Mouse (Mus musculus) heart, embryonic 11.5 days (tissue): ENCODE measurements around the gene Trim2. TPM values are rescaled to one million over a fixed set of nuclear protein-coding genes. Genes with fewer than 3 reads are reported as not detected.

Experiments used
- ATAC-seq: fragments of 200-750 bp; cut with Nextera tagmentation; replicated peaks from 2 replicates; pipeline ENCODE4 v1.8.0; 2017; ENCODE audit warnings: moderate library complexity; ENCODE audit not compliant: insufficient number of reproducible peaks, low FRiP score, low TSS enrichment
- H3K27ac ChIP-seq: fragments of 300-500 bp; sonication (generic); 2 replicates; pipeline ENCODE4 v1.5.1; 2014; ENCODE audit warnings: mild to moderate bottlenecking, low read depth, low read length
- H3K27me3 ChIP-seq: fragments of 300-500 bp; sonication (generic); 2 replicates; pipeline ENCODE4 v1.6.1; 2014; ENCODE audit warnings: mild to moderate bottlenecking, low read length, mixed read lengths; ENCODE audit not compliant: control insufficient read depth, insufficient read depth
- H3K36me3 ChIP-seq: fragments of 300-500 bp; sonication (generic); 2 replicates; pipeline ENCODE4 v1.6.1; 2014; ENCODE audit warnings: mild to moderate bottlenecking, low read length, moderate library complexity, mixed read lengths; ENCODE audit not compliant: control insufficient read depth, insufficient read depth
- H3K4me1 ChIP-seq: fragments of 300-500 bp; sonication (generic); 2 replicates; pipeline ENCODE4 v1.6.1; 2014; ENCODE audit warnings: low read length; ENCODE audit not compliant: control insufficient read depth, insufficient read depth
- H3K4me2 ChIP-seq: fragments of 300-500 bp; sonication (generic); 2 replicates; pipeline ENCODE4 v1.6.1; 2014; ENCODE audit warnings: mild to moderate bottlenecking, moderate library complexity
- H3K4me3 ChIP-seq: fragments of 300-500 bp; sonication (generic); 2 replicates; pipeline ENCODE4 v1.5.1; 2014; ENCODE audit warnings: low read depth, low read length
- H3K9ac ChIP-seq: fragments of 300-500 bp; sonication (generic); 2 replicates; pipeline ENCODE4 v1.6.1; 2014; ENCODE audit warnings: mild to moderate bottlenecking, low read depth, low read length, moderate library complexity
- H3K9me3 ChIP-seq: fragments of 300-500 bp; sonication (generic); replicated peaks from 2 replicates; pipeline ENCODE4 v1.6.1; 2016; ENCODE audit warnings: low read length; ENCODE audit not compliant: control insufficient read depth
- WGBS: fragments of 180-500 bp; shearing (Covaris S2); extraction: QIAGEN DNeasy Blood & Tissue Kit; methylation state at CpG from one replicate; pipeline ENCODE4 v1.1.7; 2014; ENCODE audit not compliant: insufficient replicate concordance; 5-methylcytosine and 5-hydroxymethylcytosine counted together
- polyA plus RNA-seq: library from polyadenylated mRNA; unstranded; fragments of >200 nt; fragmentation: Nextera tagmentation; extraction: Ambion mirVana; gene quantifications from 2 replicates; pipeline ENCODE4 v1.2.1, GENCODE M21; 2014

The Trim2 gene
- polyA plus RNA-seq, 1 experiment from 2014 or later = 8.9 TPM

- no peak overlapping the region for H3K4me2 ChIP-seq
- 39% methylated on average over 8 of the region's 8 CpGs for WGBS
- H3K4me3 ChIP-seq = no peak overlapping the region
Measured at GRCm38 (mm10) chr3:84227628-84228027, 79.0 kb downstream of the Trim2 start.

GRCm38 (mm10) chr3:84224982-84225381 is 81.7 kb downstream of the Trim2 start:
- WGBS = 13% methylated on average over 2 of the region's 2 CpGs

More at GRCm38 (mm10) chr3:84227628-84228027, 79.0 kb downstream of the Trim2 start:
- Histone ChIP-seq H3K27ac (no peak overlapping the region), H3K9ac (no peak overlapping the region), H3K36me3 (no peaks in the 10 kb centered on the region), H3K4me1 (0 out of 2 replicates have a peak, but pooled peaks cover 8% of the 10 kb centered on the region), H3K27me3 (no peaks in the 10 kb centered on the region), H3K9me3 (no peaks in the 10 kb centered on the region)
- no peak for ATAC-seq

GRCm38 (mm10) chr3:84220748-84221147 is 85.9 kb downstream of the Trim2 start:
- under 1% methylated on average over 11 of the region's 11 CpGs for whole genome bisulfite sequencing
- Histone ChIP-seq H3K9ac (peak overlapping the region; percentile 66), H3K27ac (no peak overlapping the region), H3K4me3 (peak overlapping the region; percentile 41), H3K36me3 (no peaks in the 10 kb centered on the region), H3K27me3 (0 out of 2 replicates have a peak, but pooled peaks cover 3% of the 10 kb centered on the region), H3K9me3 (no peaks in the 10 kb centered on the region), H3K4me2 (peak overlapping the region; percentile 64), H3K4me1 (no peaks in the 10 kb centered on the region)
- ATAC-seq = no peak

More at GRCm38 (mm10) chr3:84224982-84225381, 81.7 kb downstream of the Trim2 start:
- ATAC-seq = no peak
- H3K9ac ChIP-seq = no peak overlapping the region
- no peaks in the 10 kb centered on the region for H3K36me3 ChIP-seq
- H3K9me3 ChIP-seq = no peaks in the 10 kb centered on the region
- H3K27me3 ChIP-seq = no peaks in the 10 kb centered on the region
- no peak overlapping the region for H3K4me2 ChIP-seq
- H3K4me3 ChIP-seq = no peak overlapping the region
- H3K27ac ChIP-seq = no peak overlapping the region
- H3K4me1 ChIP-seq = 0 out of 2 replicates have a peak, but pooled peaks cover 2% of the 10 kb centered on the region

- WGBS = 2% methylated on average over 9 of the region's 9 CpGs
- Histone ChIP-seq H3K36me3 (no peaks in the 10 kb centered on the region), H3K4me1 (no peaks in the 10 kb centered on the region), H3K27ac (no peak overlapping the region), H3K4me3 (peak overlapping the region; percentile 41), H3K4me2 (peak overlapping the region; percentile 64), H3K9me3 (no peaks in the 10 kb centered on the region), H3K27me3 (0 out of 2 replicates have a peak, but pooled peaks cover 3% of the 10 kb centered on the region), H3K9ac (peak overlapping the region; percentile 66)
- ATAC-seq = no peak
Measured at GRCm38 (mm10) chr3:84220326-84220725, 86.4 kb downstream of the Trim2 start.

GRCm38 (mm10) chr3:84219720-84220273 is 86.9 kb downstream of the Trim2 start:
- no peak for ATAC-seq
- H3K36me3 ChIP-seq = no peaks in the 10 kb centered on the region
- H3K9me3 ChIP-seq = no peaks in the 10 kb centered on the region
- peak overlapping the region; percentile 41 for H3K4me3 ChIP-seq
- H3K9ac ChIP-seq = no peak overlapping the region
- WGBS = 14% methylated on average over 9 of the region's 9 CpGs
- H3K27me3 ChIP-seq = 0 out of 2 replicates have a peak, but pooled peaks cover 3% of the 10 kb centered on the region
- peak overlapping the region; percentile 64 for H3K4me2 ChIP-seq
- H3K27ac ChIP-seq = no peak overlapping the region
- no peaks in the 10 kb centered on the region for H3K4me1 ChIP-seq

- Histone ChIP-seq H3K4me1 (no peaks in the 10 kb centered on the region), H3K27me3 (0 out of 2 replicates have a peak, but pooled peaks cover 3% of the 10 kb centered on the region), H3K36me3 (no peaks in the 10 kb centered on the region), H3K4me2 (no peak overlapping the region), H3K9me3 (no peaks in the 10 kb centered on the region), H3K4me3 (no peak overlapping the region), H3K27ac (no peak overlapping the region), H3K9ac (no peak overlapping the region)
- WGBS = 37% methylated on average over 2 of the region's 2 CpGs
- no peak for ATAC-seq
Measured at GRCm38 (mm10) chr3:84219166-84219710, 87.4 kb downstream of the Trim2 start.

- H3K4me2 ChIP-seq = no peak overlapping the region
- no peak overlapping the region for H3K9ac ChIP-seq
- H3K9me3 ChIP-seq = no peaks in the 10 kb centered on the region
- ATAC-seq = no peak
- H3K36me3 ChIP-seq = no peaks in the 10 kb centered on the region
- H3K4me3 ChIP-seq = no peak overlapping the region
- no peaks in the 10 kb centered on the region for H3K4me1 ChIP-seq
- H3K27ac ChIP-seq = no peak overlapping the region
- WGBS = 66% methylated on average over 2 of the region's 2 CpGs
- 0 out of 2 replicates have a peak, but pooled peaks cover 3% of the 10 kb centered on the region for H3K27me3 ChIP-seq
Measured at GRCm38 (mm10) chr3:84218498-84218897, 88.2 kb downstream of the Trim2 start.

- no peak for ATAC-seq
- Histone ChIP-seq H3K4me3 (no peak overlapping the region), H3K27me3 (0 out of 2 replicates have a peak, but pooled peaks cover 3% of the 10 kb centered on the region), H3K9ac (no peak overlapping the region), H3K4me2 (no peak overlapping the region), H3K9me3 (no peaks in the 10 kb centered on the region), H3K27ac (no peak overlapping the region), H3K36me3 (no peaks in the 10 kb centered on the region), H3K4me1 (no peaks in the 10 kb centered on the region)
- 49% methylated on average over 4 of the region's 4 CpGs for WGBS
Measured at GRCm38 (mm10) chr3:84217961-84218351, 88.7 kb downstream of the Trim2 start.
